Mouse (Mus musculus) spleen, postnatal 36 days (tissue): Measurements from ENCODE around the gene Cyp4x1.
A peak's percentile ranks its signal among the peaks of the same experiment; 100 is the strongest.
"Not testable (repeated sequence)": the region's sequence is repeated elsewhere in the genome, so short reads cannot be mapped to it uniquely, and the experiment has no call there.

ENCODE experiments used
- DNase-seq, 2 experiments: peaks; one replicate each; pipeline ENCODE4 v3.0.0; 2022; ENCODE audit warnings: low spot score in 2 of 2, mixed read lengths in 1 of 2

Cyp4x1 gene

DNA sequence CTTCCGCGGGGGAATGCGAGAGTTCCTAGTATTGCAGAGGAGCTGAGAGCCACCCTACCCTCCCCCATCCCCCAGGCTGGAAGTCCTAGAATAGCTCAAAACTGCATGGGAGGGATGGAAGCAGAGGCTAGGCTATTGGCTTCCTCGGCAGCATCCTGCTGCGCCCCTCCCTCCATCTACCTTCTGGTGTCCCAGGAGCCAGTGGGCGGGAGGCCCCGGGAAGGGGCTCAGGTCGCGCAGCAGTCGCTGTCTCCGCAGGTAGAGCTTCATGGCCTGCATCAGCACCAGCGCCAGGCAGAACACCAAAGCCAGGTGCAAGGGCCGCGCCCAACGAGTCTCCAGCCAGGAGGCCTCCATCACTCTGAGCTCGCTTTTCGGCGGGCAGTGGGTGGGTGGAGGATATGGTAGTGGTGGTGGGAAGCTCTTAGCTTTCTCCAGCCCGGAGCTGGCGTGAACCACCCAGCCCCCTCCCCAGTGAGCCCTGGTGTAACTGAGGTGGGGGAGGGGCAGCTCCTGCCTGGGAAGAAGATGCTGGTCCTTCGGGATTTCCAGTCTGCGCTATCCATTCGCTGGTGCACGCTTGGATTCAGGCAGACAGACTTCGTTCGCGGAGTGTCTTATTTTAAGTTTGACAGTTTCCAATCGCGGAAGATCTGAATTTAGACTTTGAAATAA lies at the start of gene Cyp4x1:
Gene Cyp4x1, minus strand, starts transcription at position 661 of the 675 bp plus-strand sequence.
- no peak for DNase-seq

DNA sequence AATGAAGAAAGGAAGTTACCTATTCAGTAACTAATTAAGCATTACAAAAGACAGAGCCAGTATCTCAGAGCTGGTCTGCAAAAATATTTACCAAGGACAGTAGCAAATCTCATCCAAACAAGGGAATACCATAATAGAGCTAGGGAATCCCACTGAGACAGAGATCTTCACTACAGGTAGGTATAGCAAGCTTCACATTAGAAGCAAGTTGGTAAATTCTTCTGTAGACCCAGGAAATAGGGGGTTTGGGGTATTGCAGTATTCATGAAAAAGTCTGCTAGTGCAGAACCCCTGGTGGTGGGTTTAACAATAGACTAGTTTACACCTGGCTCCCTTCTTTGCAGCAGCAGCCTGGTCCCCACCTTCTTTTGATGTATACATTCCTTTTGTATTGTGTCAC lies 42.1 kb upstream of the Cyp4x1 start:
- DNase-seq, result not testable (repeated sequence)

GRCm38 (mm10) chr4:115174694-115175353 lies 40.7 kb upstream of the Cyp4x1 start:
- DNase-seq, result no peak

DNA sequence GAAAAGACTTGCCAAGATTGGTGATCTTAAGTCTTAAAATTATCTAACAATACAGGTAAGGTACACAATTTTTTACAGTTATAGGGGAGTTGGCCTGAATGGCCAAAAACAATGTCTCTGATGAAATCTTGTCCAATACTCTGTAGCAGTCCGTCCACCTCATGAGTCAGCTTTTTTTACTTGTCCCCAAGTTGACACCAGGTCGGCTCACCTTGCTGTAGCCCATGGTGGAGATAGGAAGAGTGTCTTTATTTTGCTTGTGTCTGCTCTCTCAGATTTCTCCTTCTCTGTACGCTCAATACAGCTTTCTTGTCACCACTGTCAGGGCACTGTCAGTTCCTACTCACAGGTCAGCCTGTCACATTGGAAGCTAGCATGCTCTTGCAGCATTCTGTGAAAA lies 24.9 kb upstream of the Cyp4x1 start:
- not testable (repeated sequence) for DNase-seq

DNA sequence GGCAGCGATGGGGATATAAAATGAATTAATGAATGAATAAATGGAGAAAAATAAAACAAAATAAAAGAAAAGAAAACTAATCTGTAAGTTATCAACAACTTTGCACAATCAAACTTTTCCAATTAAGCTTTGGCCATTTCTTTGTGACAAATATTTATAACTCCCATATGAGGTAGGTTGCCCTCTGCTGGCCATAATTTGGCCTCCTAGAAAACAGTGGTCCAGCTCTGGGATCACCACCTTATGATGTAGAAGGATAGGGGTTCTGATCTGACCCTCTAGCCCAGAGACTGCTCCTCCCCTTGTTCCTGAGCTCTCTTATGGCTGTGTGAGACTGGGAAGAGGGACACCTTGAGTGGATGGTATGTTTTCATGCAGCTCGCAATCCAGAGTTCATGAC lies 20.6 kb upstream of the Cyp4x1 start:
- no peak for DNase-seq

GRCm38 (mm10) chr4:115134296-115134630 lies 182 bp upstream of the Cyp4x1 start:
- no peak for DNase-seq

DNA sequence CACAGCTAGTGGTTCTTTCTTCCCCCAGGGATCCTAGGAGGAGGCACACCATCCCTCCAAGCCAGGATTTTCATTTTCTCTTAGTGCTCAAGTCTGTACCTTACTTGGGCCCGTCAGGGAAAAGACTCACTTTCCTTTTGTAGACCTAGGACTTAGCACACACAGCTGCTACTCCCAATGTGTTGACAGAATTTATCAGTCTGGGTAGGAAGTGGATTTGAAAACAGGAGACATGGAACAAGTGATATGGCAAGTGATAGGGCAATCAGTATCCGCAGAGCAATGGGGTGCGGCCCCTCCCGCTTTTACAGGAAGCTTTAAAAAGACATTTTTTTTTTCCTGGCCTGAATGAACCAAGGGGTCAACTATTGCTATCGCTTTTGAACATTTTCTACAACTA lies 996 bp downstream of the Cyp4x1 start:
- no peak for DNase-seq

DNA sequence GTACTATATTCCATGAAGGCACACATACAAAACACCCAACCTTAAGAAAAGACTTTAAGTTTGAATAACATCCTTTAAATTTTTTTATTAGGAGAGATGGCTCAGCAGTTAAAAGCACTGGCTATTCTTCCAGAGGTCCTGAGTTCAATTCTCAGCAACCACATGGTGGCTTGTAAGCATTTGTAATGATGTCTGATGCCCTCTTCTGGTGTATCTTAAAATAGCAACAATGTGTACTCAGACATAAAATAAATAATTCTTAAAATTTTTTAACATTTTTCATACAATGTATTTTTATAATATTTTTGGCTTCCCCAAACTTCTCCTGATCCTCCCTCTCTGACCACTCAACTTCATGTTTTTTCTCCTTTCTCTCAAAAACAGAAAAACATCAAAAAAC lies 9.4 kb downstream of the Cyp4x1 start:
- no peak for DNase-seq

GRCm38 (mm10) chr4:115123507-115123906 lies 10.6 kb downstream of the Cyp4x1 start:
- DNase-seq, result no peak

- no peak for DNase-seq
Observed at GRCm38 (mm10) chr4:115121608-115122007, 12.5 kb downstream of the Cyp4x1 start.

- no peak for DNase-seq
Observed at GRCm38 (mm10) chr4:115121162-115121561, 12.9 kb downstream of the Cyp4x1 start.

DNA sequence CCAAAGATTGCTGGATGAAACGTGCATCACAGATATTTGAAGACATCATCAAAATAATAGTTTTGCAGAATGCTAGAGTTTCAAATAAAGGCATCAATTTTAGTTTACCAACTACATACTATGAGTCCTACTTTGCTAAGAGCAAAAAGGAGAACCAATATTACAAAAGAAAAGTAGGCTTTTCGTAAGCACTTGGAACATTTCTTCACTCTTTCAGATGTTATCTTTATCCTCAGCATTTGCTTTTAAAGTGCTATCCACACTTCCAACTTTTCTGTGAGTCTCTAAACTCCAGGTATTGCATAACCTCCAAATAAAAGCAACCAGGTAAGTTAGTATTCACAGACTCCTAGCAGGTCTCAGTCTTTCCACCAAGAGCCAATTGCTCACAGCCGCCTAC lies 14.4 kb downstream of the Cyp4x1 start:
- DNase-seq, result no peak

GRCm38 (mm10) chr4:115113266-115113665 lies 20.8 kb downstream of the Cyp4x1 start:
- no peak for DNase-seq

- DNase-seq, result no peak
Observed at GRCm38 (mm10) chr4:115111167-115111566, 22.9 kb downstream of the Cyp4x1 start.

DNA sequence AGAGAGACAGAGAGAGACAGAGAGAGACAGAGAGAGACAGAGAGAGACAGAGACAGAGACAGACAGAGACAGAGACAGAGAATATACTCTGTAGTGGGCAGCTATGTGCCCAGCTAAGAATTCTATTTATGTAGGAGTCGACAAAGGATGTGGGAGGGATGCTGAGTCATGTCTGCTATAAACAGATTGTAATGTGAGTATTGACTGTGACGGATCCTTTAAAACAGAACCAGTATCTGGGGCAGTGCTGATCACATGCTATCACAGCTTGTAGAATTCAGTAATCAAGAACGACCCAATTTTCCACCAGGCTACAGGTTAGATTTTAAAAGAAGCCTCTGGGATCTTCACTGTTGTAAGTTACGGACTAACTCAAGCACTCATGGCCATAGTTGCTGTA lies 30.6 kb downstream of the Cyp4x1 start:
- DNase-seq, result no peak

- no peak for DNase-seq
Observed at GRCm38 (mm10) chr4:115101682-115102081, 32.4 kb downstream of the Cyp4x1 start.

GRCm38 (mm10) chr4:115097146-115097496 lies 37.0 kb downstream of the Cyp4x1 start:
- DNase-seq, result no peak

- DNase-seq, result no peak
Observed at GRCm38 (mm10) chr4:115096435-115097145, 37.5 kb downstream of the Cyp4x1 start.

GRCm38 (mm10) chr4:115095671-115096434 lies 38.2 kb downstream of the Cyp4x1 start:
- DNase-seq, result peak; percentile 77 to 85

- DNase-seq, result no peak
Observed at GRCm38 (mm10) chr4:115094056-115094455, 40.0 kb downstream of the Cyp4x1 start.

- no peak for DNase-seq
Observed at GRCm38 (mm10) chr4:115093331-115093864, 40.7 kb downstream of the Cyp4x1 start.

DNA sequence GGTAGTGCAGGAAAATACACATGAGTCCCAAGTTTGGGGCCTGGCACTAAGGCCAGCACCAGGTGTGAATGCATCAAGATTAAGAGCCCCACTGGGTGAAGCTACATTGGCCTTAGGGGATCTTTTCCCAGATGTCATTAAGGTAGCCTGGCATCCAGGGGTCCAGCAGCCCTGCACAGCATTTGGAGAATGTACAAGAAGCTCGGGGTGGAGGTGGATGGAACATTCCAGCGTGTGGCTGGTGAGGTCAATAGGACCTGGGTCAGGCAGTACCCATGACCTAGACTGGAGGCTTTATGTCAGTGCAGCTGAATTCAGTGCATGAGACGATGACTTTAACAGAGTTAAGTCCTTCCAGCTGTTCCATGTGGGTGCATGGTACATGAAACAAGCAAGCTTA lies 42.3 kb downstream of the Cyp4x1 start:
- DNase-seq, result no peak
